Mouse (Mus musculus): ENCODE measurements around the gene Brpf3.
"Not testable (repeated sequence)": the region's sequence is repeated elsewhere in the genome, so short reads cannot be mapped to it uniquely, and the experiment has no call there.

The Brpf3 gene

DNA sequence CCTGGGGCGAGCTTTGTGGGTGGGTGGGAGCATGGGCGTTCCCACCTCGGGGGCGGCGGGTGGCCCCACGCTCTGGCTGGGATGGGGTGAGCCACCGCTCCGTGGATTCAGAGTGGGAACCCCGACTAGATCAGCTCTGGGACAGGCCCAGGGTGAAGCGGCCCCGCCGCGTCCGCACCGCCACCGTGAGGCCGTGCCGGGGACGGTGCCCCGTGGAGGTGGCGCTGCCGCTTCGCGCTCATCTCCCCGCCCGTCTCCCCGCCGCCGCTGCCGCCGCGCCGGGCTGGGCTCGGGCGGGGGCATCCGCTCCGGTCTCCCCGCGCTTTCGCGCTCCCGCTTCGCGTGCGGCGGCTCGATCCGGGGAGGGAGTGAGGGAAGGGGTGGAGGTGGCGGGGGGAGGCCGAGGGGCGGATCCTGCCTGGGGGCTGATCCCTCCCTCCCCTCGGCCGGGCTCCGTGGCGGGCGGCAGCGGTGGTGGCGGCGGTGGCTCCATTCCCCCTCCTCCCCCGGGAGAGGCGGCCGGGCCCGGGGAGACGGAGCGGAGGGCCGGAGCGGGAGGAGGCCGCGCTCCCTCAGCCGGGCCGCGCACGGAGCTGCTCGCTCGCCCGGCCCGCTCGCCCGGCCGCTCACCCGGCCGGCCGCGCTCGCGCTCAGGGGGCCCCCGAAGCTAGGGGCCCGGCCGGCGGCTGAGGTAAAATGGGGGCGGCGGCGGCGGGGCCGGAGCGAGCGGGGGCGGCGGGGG is at the start of gene Brpf3:
Gene Brpf3, plus strand, starts transcription at position 420 of the 742 bp plus-strand sequence.
- peak; percentile 81 for DNase-seq (ENCODE audit: low spot score)

DNA sequence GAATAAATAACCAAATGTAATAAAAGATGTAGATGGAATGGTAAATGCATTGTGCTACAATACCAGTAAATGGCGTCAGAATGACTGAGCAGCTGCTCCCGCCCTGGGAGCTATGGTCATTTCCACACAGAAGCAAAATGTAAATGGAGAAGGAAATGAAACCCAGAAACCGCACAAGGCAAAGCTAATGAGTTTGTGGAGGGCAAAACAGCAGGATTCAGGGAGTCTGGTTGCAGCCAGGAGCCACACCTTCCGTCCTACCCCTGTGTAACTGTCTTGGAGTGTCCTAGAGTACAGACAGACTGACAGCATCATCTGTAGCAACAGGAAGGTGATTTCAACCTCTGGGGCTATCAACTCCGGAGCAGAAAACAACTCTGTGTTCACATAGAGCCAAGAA is 44.4 kb upstream of the Brpf3 start:
- DNase-seq (ENCODE audit: low spot score), result no peak

DNA sequence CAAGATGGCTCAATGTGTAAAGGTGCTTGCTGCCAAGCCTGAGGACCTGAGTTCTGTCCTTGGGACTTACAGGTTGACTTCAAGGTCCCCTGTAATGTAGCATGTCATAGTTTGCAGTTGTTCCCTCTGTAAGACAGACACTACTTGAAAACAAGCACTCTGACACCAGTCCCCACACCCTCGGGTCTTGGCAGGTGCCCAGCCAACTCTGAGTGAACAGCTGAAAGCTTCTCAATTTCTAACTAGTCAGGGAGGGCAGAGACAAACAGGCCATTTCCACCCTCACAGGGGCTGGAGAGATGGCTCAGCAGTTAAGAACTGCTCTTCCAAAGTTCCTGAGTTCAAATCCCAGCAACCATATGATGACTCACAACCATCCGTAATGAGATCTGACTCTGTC is 43.4 kb upstream of the Brpf3 start:
- DNase-seq (ENCODE audit: low spot score), result no peak

DNA sequence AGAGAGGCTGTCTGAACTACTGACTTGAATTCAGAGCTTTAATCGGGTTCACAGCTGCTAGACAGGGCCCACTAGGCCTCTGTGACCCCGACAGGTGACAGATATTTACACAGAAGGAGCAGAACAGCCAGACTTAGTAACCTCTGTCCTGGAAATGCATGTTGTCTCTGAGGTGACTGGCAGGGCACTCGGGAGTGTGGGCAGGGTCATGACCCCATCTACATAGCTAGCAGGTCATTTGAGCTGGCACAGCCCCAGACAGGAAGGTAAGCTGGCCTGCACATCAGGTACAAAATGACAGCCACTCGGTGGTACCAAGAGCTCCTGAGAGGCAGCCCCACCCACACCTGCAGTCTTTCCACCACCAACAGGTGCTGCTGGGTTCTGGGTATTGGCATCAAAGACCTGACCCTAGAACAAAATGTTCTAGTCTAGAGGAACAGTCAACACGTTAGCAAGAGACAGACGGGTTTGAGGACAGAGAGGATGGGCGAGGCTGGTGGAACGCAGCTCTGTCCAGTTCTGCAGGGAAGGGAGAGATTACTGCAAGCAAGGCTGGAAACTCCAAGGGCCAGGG is 40.1 kb upstream of the Brpf3 start:
- DNase-seq (ENCODE audit: low spot score), result no peak

GRCm38 (mm10) chr17:28761871-28762270 is 39.0 kb upstream of the Brpf3 start:
- DNase-seq (ENCODE audit: low spot score), result peak; percentile 84

DNA sequence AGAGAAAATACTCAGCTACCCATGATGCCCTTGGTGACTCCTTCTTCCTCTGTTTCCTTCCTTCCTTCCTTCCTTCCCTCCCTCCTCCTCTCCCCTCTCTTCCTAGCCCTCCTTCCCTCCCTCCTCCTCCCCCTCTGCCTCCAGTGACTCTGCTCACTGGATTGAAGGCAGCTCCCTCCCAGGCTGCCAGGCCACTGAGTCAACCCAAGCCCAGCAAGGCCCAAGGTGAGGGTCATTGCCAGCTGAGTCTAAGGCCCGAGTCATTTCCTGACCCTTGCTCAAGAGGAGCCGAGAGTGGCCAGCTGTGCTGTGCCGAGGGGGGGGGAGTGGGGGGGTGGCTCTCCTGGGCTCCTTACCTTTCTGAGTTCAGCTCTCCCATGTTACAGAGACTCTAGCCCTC is 34.7 kb upstream of the Brpf3 start:
- DNase-seq (ENCODE audit: low spot score), result no peak

GRCm38 (mm10) chr17:28766781-28767515 is 33.9 kb upstream of the Brpf3 start:
- DNase-seq (ENCODE audit: low spot score), result no peak

GRCm38 (mm10) chr17:28769121-28769874 is 31.6 kb upstream of the Brpf3 start, which contains the start of gene Mapk13:
TSS of gene Mapk13 (plus strand) at chr17:28769297.
- peak; percentile 24 for DNase-seq (ENCODE audit: low spot score)

GRCm38 (mm10) chr17:28769875-28770421 is 30.9 kb upstream of the Brpf3 start:
- no peak for DNase-seq (ENCODE audit: low spot score)

DNA sequence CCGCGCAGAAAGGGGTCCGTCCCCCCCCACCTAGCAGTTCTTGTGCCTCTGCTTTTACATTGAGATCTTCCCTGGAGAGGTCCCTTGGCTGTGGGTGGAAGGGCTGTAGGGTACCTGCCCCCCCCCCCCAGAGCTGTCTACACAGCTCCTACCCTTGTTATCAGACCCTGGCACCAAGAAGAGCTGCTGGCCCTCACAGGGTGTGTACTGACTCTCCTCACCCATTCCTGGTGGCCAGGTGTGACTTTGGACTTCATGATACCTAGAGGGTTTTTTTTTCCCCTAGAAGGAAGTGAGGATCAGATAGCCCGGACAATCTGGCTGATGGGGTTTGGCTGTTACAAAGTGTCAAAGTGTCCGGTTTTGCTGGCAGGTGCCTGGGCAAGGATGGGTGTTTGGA is 29.6 kb upstream of the Brpf3 start:
- DNase-seq (ENCODE audit: low spot score), result no peak

DNA sequence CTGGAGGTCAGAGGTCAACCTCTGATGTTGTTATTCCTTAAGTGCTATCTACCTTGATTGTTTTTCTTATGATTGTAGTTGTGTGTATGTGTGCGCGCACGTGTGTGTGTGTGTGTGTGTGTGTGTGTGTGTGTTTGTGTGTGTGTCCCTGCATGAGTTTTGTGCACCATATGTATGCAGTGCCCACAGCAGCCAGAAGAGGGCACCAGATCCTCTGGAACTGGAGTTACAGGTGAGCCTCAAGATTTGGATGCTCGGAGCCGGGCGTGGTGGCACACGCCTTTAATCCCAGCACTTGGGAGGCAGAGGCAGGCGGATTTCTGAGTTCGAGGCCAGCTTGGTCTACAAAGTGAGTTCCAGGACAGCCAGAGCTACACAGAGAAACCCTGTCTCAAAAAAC is 26.6 kb upstream of the Brpf3 start:
- DNase-seq (ENCODE audit: low spot score), result not testable (repeated sequence)

DNA sequence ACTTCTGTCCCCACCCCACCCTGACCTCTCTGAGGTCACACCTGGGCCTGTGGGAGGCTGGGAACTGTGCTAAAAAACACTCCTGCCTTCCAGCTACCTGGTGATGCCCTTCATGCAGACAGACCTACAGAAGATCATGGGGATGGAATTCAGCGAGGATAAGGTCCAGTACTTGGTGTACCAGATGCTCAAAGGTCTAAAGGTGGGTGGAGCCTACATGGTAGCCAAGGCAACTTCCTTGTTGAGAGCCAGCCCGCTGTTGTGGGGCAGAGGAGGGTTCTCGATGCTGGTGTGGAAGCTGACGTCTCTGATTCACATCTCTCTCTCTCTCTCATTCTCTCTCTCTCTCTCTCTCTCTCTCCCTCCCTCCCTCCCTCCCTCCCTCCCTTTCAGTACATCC is 25.7 kb upstream of the Brpf3 start:
- no peak for DNase-seq (ENCODE audit: low spot score)

DNA sequence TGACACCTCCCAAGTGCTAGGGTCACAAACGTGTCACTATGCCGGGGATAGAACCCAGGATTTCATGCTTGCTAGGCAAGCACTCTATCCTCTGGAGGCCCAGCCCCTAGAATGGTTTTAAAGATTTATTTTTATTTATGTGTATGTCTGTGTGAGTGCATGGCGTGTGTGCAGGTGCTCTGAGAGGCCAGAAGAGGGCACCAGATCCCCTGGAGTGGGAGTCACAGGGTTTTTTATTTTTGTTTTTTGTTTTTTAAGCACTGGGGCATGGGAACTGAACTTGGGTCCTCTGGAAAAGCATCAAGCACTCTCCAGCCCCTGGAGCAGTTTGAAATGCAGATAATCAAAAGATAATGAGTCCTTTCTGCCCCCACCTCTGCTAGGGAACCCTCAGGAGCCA is 24.1 kb upstream of the Brpf3 start:
- DNase-seq (ENCODE audit: low spot score), result no peak

DNA sequence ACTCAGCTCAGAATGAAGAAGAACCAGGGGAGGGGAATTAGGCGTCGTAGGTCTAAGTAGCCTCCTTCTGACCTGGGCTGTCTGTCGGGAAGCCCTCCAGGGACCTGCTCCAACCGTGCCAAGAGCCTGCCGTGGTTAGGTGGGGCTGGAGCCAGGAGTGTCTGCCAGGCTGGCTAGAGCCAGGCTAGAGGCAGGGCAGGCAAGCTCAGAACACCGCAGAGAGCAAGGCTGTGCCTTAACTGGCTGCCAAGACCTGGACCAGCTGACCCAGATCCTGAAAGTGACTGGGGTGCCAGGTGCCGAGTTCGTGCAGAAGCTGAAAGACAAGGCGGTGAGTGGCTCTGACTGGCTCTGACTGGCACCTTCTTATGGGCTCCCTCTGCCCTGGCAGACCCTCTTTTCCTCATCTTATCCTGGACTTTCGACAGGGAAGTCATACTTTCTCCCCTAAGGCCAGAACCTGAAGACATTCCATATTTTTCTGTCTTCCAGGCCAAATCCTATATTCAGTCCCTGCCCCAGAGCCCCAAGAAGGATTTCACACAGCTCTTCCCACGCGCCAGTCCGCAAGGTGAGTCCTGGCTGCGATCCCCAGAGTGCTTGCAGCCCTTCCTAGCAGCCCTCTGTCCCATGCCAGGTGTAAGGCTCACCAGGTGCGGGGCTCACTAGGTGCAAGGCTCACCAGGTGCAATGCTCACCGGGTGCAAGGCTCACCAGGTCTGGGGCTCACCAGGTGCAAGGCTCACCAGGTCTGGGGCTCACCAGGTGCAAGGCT is 23.5 kb upstream of the Brpf3 start:
- DNase-seq (ENCODE audit: low spot score), result no peak

DNA sequence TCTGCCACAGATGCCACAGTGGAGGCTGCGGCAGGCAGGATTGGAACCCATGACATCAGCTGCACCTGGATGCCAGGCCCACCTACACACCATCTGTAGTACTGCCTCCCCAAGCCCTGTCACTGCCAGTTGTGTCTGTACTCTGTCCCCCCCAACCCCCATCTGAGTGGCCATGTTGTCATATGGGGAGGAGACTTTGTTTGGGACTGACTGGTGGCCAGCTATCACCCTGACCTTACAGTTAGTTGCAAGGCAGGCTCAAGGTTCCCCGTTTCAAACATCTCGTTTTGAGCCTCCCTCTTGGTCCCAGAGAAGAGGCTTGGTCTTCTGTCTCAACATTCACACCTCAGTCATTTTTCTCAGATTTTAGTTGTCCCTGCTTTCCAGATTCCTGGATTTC is 21.2 kb upstream of the Brpf3 start:
- no peak for DNase-seq (ENCODE audit: low spot score)

DNA sequence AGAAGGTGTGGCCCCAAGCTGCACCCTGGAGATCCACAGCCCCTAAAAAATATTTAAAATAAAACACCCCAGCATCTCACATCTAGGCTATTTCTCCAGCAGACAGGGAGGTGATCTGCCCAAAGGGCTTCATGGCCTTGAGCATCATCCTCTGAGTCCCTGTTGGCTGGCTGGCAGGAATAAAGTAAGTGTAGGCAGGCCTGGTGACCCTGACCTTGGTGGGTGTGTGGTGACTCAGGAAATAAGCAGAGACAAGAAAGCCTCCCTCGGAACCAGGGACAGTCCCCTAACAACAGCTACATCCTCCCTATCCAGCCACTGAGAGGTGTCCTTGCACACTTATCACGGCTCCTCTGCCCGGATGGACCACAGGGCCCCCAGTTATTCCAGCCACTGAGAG is 20.1 kb upstream of the Brpf3 start:
- DNase-seq (ENCODE audit: low spot score), result no peak

- DNase-seq (ENCODE audit: low spot score), result no peak
Observed at GRCm38 (mm10) chr17:28781290-28782045, 19.4 kb upstream of the Brpf3 start.

DNA sequence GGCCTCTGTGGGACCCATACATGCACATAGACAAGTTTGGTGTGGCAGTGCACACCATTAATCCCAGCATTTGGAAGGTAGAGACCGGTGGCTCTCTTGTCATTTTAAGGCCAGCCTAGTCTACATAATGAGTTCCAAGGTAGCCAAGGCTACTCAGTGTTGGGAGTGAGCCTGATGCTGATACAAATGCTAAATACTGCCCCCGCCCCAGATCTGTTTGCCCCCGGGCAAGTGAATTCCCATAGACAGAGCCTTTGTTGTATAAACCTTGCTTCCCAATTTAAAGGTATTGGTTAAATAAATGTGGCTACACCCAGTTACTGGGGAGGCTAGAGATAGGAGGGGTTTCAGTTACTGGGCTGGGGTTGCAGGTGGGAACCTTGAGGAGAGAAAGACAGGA is 15.9 kb upstream of the Brpf3 start:
- DNase-seq (ENCODE audit: low spot score), result no peak

GRCm38 (mm10) chr17:28787507-28787906 is 13.4 kb upstream of the Brpf3 start:
- DNase-seq (ENCODE audit: low spot score), result no peak

- no peak for DNase-seq (ENCODE audit: low spot score)
Observed at GRCm38 (mm10) chr17:28797031-28797430, 3.9 kb upstream of the Brpf3 start.

Measured in lung, postnatal 25 days (tissue).